Mouse (Mus musculus) urinary bladder, postnatal 10 days (tissue): ENCODE data around the gene Tshb.

ENCODE experiments used
- DNase-seq: peaks from one replicate; pipeline ENCODE4 v3.0.0; 2022; ENCODE audit warnings: low spot score

Gene Tshb

DNA sequence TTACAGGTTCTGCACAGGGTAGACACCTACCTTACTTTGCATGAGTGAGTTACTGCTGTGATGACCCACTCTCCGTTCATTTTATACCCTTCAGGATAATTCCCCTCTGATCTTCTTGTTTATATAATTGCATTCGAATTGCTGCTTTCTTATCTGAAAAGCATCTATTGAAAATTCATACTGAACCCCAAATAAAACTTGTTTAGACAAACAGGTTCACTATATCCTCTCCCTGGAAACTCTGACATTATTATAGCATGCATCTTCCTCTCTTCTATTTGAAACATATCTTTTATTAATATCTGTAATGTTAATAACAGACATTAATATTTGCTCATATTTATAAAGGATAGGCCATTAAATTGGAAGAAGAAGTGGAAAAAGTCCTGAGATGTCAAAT, at the start of gene Tshb:
TSS of gene Tshb (minus strand) at position 101 of the 400 bp plus-strand sequence.
- no peak for DNase-seq

DNA sequence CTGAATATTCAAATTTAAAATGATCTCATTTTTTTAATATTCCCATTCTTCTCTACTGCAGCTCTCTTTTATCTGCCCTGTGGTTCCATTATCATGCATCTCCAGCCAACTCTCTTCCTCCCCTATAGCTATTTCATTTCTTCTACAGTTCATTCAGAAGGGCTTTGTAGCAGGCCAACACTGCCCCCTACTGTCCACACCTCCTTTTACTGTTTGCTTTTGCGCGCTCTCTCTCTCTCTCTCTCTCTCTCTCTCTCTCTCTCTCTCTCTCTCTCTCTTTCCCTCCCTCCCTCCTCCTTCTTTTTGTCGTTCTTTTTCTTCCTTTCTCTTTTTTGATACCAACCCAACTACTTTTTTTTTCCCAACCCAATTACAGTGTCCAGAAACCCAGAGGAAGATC, 21.4 kb upstream of the Tshb start:
- DNase-seq: peak; percentile 33

DNA sequence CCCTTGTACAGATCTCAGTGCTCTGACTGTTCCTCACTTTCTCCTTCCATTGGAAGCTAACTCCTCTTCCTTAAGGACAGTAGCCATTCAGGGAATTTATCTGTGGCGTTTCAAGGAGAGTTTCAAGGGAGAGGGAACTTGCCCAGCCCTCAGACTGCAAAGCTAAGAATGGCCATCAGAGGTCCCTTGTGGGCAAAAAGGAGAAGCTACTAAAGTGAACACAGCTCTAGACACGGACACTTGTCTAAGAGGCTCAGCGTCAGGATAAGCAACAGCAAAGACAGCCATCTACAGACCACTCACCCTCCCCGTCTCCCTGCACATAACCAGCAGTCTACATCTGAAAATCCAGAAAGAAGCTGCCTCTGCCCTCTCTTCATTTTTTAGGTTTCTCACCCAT, 4.9 kb upstream of the Tshb start:
- DNase-seq: no peak

DNA sequence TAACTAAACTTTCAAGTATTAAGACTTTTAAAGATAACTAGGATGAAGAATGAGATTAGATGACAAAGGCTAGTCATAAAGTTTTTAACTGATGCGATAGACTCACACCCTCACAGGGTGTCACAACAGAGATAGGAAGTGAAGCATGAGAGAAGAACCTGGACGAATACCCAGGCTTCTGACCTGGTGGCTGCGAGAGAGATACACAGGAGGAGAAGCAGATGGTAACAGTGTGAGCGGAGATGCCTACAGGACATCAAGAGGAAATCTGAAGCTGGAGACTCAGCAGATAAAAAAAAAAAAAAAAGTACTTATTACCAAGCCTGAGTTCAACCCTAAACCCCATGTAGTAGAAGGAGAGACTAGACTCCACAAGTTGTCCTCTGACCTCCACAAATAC, 9.5 kb downstream of the Tshb start:
- DNase-seq: no peak

DNA sequence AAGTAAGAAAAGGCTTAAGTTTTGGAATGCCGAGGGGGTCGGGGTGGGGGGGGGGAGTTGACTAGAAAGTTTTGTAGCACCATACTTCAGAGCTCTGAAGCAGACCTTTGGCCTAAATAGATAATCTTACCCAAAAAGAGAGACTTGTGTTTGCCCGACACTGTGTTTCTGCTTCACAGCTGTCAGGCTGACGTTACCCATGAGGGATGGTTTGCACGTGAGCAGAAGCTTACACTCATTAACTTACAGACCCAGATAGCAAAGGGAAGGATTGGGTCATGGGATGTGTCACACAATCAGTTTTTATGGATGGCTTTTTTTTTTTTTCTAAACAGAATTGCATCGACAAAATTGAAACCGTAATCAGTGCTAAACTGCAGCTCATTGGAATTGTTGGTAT, 17.7 kb downstream of the Tshb start:
- DNase-seq: no peak

DNA sequence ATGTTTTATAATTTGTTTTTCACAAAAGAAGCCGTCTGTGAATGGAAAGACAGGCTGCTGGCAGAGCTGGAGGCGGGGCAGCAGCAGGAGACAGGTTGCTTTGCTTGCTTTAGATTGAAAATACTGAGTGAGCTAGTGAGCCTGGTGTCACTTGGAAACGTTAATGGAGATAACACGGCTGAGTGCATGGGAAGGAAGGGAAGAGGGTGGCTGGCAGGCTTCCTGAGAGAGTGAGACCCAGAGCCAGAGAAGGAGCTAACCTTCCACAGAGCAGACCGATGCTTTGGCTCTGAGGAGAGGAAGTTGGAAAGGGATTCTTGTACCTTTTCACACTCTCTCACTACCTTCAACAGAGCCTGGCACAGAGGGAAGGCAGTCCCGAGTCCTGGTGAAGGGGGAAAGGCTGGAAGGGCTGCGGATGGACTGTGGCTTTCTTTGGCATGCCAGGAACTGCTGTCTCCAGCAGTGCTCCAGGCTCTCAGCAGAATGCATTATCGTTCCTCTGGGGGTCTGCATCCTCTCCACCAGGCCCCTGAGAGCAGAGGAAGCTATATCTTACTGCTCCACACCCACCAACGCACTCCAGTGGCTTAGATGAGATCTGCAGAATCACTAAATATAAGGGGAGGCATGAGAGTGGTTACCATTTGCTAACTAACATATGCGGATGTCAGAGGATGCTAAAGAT, 18.7 kb downstream of the Tshb start:
- no peak for DNase-seq

DNA sequence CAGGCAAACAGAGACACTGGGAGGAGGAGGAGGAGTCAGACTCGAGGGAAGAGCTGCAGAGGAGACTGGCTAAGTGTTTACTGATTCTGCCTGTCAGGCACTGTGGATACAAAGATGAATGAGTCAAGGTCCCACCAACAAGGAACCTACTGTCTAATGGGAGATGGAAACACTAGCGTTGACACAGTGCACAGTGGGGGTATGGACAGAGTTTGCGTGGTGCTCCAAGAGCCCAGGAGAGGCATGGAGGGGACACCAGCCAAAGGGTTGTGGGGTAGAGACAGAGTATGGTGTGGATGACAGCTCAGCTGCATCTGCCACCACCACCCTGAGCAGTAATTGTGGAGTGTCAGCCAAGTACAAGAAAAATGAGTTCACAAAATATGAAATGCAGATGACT, 20.1 kb downstream of the Tshb start:
- DNase-seq: no peak

DNA sequence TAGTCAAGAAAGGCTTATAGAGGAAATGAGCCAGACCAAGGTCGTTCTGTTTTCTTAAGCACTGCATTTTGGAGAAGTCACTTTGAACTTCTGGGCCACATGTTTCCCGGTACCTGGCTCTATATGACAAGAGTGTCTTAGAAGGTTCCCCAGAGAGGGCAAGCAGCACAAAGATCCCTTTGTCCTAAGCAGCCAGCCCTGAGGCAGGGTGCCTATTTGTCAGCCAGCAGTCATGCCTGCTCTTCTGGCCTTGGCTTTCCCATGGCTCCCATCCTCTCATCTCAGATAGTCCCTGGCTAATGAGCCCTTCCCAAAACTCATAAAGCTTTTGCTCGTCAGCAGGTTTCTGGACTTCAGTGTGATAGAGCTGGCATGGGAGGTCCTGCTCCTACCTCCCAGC, 22.3 kb downstream of the Tshb start:
- no peak for DNase-seq

DNA sequence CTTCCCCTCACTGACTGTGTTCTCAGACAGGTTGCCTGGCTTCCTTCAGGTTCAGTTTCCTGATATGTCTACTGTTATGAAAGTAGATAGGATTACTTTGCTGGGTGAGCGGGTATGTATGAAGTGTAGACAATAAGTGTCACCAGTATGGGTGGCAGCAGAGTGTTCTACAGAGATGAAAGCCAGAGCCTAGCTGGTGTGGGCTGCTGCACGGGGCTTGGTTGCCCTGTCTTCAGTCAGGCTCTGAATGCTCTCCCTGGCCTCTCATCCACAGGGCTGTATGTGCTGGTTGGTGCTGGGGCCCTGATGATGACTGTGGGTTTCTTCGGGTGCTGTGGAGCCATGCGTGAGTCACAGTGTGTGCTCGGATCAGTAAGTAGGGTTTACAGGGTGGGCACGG, 25.5 kb downstream of the Tshb start:
- DNase-seq: no peak

DNA sequence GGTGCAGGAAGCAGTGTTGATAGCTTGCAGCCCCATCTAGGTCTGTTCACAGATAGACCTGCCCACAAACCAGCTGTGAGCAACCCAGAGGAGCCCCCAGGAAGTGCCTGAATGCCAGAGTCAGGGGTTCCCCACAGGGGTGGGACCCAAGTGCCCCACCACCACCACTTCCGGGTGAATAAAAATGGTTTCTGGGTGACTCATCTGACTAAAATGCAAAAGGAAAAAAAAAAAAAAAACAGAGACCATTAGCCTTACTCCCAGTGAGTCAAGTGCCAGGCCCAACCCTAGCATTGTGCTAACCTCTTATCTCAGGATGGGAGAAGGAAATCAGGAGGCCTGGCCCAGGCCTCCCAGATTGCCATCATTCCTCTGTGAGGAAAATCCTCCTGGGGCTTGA, 26.7 kb downstream of the Tshb start:
- no peak for DNase-seq

DNA sequence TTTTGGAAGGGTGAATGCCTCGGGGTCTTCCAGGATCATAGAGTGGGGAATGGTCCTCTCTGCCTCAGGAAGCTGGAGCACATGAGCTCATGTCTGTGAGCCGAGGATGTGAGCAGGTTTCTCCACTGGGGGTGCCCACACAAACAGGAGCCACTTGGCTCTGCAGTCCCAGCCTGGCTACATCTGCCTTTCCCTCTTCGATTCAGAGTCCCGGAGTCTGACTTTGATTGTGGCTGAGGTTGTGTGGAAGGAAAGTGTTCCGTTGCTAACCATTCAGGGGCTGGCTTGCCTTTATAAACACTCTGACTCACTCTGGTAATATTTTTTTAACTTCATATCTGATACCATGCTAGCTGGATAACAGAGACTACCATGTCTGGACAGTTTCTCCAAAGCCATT, 30.1 kb downstream of the Tshb start:
- DNase-seq: no peak

DNA sequence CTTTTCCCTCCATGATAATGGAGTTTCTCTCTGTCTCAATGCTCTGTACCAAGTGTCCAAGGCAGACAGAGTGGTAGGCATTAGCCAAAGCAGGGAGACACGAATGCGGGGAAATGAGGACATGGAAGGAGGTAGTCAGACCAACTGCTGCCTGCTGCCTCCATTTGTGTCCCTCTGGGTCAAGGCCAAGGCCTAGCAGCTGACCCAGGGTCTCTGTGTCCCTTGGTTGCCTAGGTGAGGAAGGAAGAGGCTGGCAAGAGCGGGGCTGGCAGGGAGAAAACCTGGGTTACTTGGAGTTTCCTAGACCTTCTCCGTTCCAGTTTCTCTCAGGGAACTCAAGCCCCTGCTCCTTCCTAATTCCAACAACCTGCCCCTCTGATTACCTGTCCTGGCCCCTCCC, 30.5 kb downstream of the Tshb start:
- DNase-seq: no peak

DNA sequence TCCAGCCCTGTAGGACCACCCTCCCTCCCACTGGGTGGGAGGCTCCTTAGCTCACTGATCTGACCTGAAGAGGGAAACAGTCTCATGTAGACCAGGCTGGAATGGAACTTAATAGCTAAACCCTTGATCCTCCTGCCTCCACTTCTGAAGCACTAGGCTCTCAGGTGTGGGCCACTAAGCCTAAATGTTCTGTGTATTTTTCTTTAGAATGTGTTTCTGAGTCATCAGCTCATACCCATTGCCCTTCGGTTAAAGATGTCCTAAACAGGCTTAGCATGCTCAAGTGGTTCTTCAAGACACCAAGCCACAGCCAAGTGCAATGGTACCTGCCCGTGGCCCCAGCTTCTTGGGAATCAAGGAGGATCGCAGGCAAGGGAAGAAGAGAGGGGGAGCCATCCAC, 31.0 kb downstream of the Tshb start:
- no peak for DNase-seq

DNA sequence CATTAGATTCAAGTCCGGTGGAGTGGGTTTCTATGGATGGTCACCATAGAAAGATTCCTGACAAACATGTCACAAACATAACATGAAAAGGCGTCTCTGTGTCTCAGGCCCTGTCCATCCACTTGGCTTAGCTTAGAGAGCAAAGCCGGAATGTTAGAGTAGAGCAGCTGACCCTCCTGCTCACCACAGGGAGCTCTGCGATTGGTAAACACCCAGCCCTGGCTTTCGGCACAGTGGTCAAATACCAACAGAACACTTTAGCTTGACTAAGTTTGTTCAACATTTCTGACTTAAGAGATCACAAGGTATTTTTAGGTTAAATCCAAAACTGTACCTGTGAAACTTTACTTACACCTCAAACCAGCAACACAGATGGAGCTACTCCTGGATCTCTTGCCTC, 31.4 kb downstream of the Tshb start:
- no peak for DNase-seq

DNA sequence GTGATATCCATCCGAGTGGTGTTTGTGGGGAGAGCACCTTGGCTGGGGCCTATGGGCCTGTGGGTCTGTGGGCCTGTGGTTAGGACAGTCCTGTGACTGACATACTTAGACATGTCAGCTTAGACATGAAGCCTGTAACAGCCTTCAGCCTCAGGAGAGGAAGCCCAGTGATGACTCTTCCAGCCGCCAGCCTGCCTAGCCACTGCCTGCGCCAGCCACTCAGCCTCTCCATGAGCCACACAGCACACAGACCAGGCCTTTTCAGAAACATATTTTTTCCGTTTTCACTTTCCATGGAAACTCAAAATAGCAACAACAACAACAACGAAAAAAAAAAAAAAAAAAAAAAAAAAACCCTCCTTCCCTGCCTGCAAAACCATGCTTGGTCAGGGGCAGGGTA, 33.8 kb downstream of the Tshb start:
- no peak for DNase-seq

DNA sequence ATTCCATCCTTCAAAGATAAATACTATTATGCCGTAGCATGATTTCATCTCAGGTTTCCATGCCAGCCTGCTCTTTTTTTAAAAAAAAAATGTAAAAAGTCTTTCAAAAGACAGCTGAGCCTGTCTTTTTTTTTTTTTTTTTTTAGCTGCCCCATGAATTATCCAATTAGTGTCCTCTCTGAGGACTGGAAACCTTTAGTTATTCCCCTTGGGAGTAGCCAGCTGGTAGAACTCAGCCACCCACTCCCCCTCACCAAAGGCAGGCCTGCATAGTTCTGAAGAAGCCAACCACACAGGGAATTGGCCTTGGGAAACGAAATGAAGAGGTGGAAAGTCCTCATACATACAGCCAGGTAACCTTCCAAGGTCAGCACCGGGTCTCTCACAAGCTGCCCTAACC, 34.5 kb downstream of the Tshb start:
- no peak for DNase-seq

DNA sequence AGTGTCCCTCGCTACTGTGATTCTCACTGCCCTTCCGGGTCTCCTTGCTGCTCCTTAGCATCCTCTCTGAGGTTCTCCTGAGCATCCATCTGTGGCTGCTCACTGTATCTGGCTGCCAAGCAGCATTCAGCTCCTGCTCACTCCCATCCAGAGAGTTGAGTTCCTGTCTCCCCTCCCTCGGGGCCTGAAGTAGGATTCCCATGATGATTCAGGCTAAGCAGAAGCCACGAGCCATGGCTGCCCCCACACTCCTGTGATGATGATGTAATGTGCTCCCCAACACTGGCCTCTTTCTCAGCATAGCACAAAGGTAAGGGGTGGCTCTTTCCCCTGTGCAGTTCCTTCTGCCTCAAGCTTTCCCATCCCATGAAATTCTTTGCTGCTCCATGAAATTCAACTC, 36.3 kb downstream of the Tshb start:
- no peak for DNase-seq

DNA sequence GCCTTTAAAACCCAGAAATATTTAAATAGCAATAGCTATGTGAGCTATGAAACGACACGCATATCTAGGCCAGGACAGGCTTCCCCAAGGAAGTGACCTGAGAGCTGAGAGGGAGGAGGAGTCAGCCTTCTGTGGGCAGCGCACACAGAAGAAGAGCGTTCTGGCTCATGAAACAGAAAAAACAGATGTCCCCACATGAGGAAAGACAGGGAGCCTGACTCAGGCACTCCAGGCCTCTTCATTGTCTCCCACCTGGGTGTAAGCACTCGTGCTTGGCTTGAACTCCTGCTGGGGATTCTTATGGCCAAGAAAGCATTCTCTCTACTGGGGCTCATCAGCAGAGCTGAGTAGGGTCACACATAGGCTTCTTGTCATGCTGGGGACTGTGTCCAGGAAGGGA, 37.9 kb downstream of the Tshb start:
- DNase-seq: no peak

DNA sequence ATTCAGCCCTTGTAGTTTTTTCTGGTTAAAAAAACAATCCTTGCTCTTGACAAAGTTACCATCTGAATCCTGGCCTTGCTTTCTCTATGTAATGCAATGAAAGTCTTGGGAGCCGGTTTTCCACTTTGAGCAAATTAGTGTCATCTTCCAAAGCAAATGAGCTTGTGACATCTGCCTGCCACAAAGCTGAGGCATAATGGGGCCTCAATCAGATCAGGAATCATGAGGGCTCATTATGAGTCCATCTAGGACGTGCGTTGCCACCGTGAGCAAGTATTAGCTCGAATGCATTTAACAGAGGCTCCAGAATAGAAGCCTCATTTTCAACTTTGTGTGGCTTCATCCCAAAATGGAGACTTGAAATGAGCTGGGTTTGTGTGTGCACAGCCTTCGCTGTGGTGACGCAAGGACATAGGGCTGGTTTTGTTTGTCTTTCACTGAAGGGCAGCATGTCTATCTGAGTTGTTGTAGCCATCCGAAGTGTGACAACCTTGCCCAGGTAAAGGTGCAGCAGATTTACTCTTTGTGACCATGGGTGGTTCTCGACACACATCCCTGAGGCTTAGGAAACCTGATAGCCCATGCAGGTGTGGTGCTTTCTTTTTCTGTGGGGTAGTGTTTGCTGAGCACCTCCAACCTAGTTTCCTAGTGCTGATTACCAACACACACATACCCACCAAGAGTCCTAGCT, 38.6 kb downstream of the Tshb start:
- DNase-seq: no peak

DNA sequence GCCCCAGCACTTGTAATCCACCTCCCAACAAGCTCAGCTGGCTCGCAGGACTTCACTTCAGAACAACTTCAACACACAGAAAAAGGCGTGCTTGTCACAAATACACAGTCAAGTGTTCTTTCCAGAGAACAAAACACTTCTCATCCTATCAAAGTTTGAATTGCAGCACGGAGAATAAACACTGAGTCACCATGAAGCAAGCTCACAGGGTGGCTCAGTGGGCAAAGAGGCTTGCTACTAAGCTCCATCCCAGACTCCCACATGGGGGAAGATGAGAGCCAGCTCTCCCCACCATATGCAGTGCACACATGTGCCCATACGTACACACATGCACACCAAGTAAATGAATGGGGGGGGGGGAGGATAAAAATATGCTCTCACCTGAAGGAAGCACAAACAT, 39.3 kb downstream of the Tshb start:
- no peak for DNase-seq

DNA sequence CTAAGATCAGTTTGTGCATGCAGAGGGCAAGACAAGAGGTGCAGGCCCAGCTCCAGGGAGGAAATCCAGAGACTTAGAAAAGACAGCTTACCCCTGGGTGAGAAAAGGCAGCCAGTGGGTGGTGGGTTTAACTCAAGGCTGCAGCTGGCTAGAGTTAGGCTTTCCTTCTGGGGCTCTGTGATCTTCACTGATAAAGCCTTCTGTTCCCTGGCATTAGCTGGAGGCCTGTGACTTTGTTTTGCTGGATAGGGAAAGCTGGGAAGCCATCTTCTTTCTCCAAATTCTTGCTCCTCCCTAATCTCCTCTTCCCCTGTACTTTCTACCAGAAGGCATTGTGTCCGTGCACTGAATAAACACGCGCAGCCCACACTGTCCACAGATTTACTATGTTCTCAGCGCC, 39.8 kb downstream of the Tshb start:
- DNase-seq: no peak

DNA sequence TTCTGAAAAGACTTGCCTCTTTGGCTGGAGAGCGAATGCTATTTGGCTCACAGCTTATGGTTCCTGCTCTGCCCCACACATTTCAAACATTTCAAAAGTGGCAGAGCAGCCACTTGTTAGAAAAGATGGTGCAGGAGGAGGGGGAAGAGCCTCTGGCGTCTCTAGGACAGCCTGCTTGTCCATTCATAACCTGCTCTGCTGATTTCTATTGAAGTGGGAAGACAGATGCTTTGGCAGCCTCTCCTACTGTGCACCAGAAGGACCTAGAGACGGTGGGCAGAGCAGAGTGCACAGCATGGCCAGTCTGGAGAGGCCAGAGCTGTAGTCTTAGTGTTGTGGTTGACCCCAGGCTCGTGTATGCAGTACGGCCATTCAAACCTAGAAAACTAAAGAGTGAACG, 43.6 kb downstream of the Tshb start:
- DNase-seq: no peak

DNA sequence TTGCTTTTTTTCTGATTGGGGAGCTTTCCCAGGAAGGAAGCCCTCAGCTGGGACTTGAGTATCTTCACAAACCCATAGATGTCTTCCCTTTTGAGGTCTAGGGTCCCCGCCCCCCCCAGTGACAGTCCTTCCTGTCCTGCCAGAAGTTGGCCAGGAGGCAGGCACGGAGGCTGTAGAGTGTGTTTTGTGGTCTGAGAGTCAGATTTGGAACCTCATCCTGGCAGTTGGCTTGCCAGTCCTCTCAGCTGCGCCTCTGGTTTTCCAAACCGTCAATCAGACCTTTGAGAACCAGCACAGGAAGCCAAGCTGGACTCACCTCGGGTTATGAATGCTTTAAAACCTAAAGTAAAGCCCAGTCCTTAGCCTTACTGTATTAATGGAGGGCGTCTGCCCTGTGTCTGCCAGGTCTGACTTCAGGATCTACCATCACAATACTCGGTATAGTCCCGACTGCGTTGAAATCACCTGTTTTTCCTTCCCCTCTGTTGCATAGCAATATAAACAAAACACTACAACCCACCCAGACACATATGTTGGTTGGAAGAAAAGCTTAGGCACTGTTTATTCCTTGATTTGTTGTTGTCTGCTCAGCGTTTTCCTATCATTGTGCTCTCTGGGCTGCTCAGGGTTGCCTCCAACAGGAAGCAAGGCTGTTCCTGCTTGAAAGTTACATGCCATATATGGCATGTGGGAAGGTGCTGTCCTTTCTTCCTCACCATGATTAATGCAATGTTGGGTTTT, 44.2 kb downstream of the Tshb start:
- no peak for DNase-seq

DNA sequence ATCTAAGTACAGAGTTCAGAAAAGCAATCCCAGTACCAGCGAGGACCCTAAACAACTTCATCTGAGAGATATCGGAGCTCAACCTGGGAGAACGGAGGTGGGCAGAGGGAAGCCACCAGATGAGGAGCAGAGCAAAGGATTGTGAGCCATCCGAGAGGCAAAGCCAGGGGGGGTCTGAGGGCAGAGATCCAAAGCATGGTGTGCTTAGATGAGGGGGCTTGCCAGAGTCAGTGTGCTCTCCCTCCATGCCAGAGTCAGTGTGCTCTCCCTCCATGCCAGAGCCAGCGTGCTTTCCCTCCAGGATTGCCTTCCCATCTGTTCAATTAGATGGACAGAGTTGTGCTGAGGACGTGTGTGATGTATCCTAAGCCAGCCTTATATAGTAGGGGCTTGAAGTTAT, 45.4 kb downstream of the Tshb start:
- no peak for DNase-seq
